Mouse (Mus musculus): ENCODE measurements around the gene Cd69.

DNA sequence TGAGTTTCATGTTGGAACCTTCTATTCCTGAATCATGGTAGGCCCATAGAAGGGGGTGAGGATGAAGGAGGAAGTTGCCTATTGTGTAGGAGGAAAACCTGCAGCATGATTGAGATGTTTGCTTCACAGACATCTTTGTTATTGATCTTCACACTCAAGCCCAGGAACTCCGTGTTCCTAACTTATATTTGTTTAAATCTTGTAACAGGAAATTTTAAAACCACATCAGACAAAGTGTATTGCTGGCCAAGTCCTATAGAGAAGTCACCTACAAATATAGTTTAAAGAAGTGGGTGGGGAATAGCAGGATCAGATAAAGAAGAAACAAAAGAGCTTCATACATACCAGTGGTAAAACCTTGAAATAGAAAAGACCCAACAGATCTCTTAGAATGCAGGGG, 28.9 kb upstream of the Cd69 start:
- no peak for TF ChIP-seq GATA1 (IDR thresholded peaks at IDR 0.05; ENCODE audit: borderline replicate concordance, low read length)
- TF ChIP-seq FLI1 (IDR thresholded peaks at IDR 0.05; ENCODE audit: low read length): no peak
